Mouse (Mus musculus): Measurements from ENCODE around the gene Olfr51. TPM values are rescaled to one million over a fixed set of nuclear protein-coding genes. Genes with fewer than 3 reads are reported as not detected.
A peak's percentile ranks its signal among the peaks of the same experiment; 100 is the strongest.

Gene Olfr51
- polyA plus RNA-seq, 1 experiment from 2014 or later, result not detected

DNA sequence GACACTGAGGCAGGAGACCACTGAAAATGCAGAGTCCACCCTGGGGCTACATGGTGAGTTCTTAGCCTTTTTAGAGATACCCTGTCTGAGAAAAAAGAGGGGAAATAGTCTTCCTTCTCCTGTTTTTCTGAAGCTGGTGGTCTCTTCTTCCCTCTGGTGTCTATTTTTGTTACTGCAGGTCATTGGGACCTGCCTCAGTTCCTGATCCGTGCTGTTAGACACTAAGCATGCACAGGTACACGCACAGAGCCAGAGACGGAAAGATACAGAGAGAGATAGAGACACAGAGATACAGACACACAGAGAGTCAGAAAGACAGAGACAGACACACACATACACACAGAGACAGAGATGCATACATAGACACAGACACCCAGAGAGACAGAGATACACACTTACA lies 49.8 kb downstream of the Olfr51 start:
- H3K4me2 ChIP-seq (ENCODE audit: low read length), result no peak overlapping the region
- no peaks in the 10 kb centered on the region for H3K27me3 ChIP-seq (replicated peaks; ENCODE audit: control insufficient read depth, insufficient read depth, low read length)
- H3K9me3 ChIP-seq (ENCODE audit: control insufficient read depth, low read length), result no peaks in the 10 kb centered on the region
- ATAC-seq (replicated peaks; ENCODE audit: low FRiP score, low TSS enrichment, low read depth), result no peak
- DNase-seq (ENCODE audit: low spot score), result no peak
- H3K4me3 ChIP-seq (ENCODE audit: low read depth, low read length), result no peak overlapping the region
- H3K4me1 ChIP-seq (replicated peaks; ENCODE audit: control insufficient read depth, insufficient read depth, low read length), result no peaks in the 10 kb centered on the region
- H3K36me3 ChIP-seq (ENCODE audit: control insufficient read depth, insufficient read depth, low read length), result no peaks in the 10 kb centered on the region
- H3K27ac ChIP-seq (ENCODE audit: low read depth), result no peak overlapping the region
- no peak overlapping the region for H3K9ac ChIP-seq (ENCODE audit: low read length)
- 39% methylated on average over 3 of the region's 3 CpGs for WGBS

DNA sequence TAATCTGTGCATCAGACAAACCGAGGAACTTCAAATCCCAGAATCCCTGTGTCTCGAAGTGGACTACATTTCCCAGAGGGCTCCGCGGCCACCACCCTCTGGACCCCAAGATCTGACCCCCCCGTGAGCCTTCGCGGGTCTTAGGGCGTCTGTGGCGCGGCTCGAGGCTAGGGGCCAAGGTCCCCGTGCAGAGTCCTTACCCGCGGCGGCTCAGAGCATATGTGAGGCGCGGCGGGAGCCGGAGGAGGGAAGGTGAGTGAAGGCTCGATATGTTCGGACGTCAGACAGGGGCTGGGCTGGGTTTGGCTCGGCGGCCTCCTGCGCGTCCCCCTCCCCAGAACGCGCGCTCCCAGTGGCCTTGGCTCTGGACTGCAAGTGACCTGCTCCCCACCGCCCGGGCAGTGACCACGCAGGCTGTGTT lies 55.8 kb downstream of the Olfr51 start, which contains the start of gene Zfp354a:
Zfp354a (plus strand) TSS at position 107 of the 421 bp plus-strand sequence.
- Histone ChIP-seq H3K27me3 (replicated peaks; ENCODE audit: control insufficient read depth, insufficient read depth, low read length) (no peaks in the 10 kb centered on the region), H3K4me3 (ENCODE audit: low read depth, low read length) (peak within 1 kb of the TSS; percentile 90), H3K27ac (ENCODE audit: low read depth) (no peak within 1 kb of the TSS), H3K9ac (ENCODE audit: low read length) (peak within 1 kb of the TSS; percentile 68), H3K4me1 (replicated peaks; ENCODE audit: control insufficient read depth, insufficient read depth, low read length) (peaks cover 11% of the 10 kb centered on the region; the same call in 1 of the 2 replicates), H3K4me2 (ENCODE audit: low read length) (peak within 1 kb of the TSS; percentile 48), H3K36me3 (ENCODE audit: control insufficient read depth, insufficient read depth, low read length) (peaks cover 11% of the 10 kb centered on the region), H3K9me3 (ENCODE audit: control insufficient read depth, low read length) (no peaks in the 10 kb centered on the region)
- peak; percentile 90 for DNase-seq (ENCODE audit: low spot score)
- under 1% methylated on average over 32 of the region's 32 CpGs for WGBS
- peak; percentile 92 for ATAC-seq (replicated peaks; ENCODE audit: low FRiP score, low TSS enrichment, low read depth)

Other genes starting within 250 kb of the Olfr51 start
- 29.0 and 32.6 TPM in 2 replicates for gene Zfp354c, start 175.9 kb upstream of the Olfr51 start, polyA plus RNA-seq (2014; fragmentation: Nextera tagmentation; extraction: Ambion mirVana)
- 0.78 and 0.89 TPM in 2 replicates for gene Zfp879, start 162.0 kb upstream of the Olfr51 start, polyA plus RNA-seq (2014; fragmentation: Nextera tagmentation; extraction: Ambion mirVana)
- gene Grm6, start 152.9 kb upstream of the Olfr51 start, polyA plus RNA-seq (2014; fragmentation: Nextera tagmentation; extraction: Ambion mirVana), result not detected in 2 replicates
- 5.4 and 8.3 TPM in 2 replicates for gene Zfp454, start 115.9 kb upstream of the Olfr51 start, polyA plus RNA-seq (2014; fragmentation: Nextera tagmentation; extraction: Ambion mirVana)
- gene Zfp2, start 87.4 kb upstream of the Olfr51 start, polyA plus RNA-seq (2014; fragmentation: Nextera tagmentation; extraction: Ambion mirVana), result 11.4 TPM in 2 replicates
- 0.89 and 1.5 TPM in 2 replicates for gene Zfp354b, start 72.0 kb upstream of the Olfr51 start, polyA plus RNA-seq (2014; fragmentation: Nextera tagmentation; extraction: Ambion mirVana)
- gene 4933414I15Rik, start 59.8 kb upstream of the Olfr51 start, polyA plus RNA-seq (2014; fragmentation: Nextera tagmentation; extraction: Ambion mirVana), result not detected in 2 replicates
- not detected in 2 replicates for gene Prop1, start 49.8 kb upstream of the Olfr51 start, polyA plus RNA-seq (2014; fragmentation: Nextera tagmentation; extraction: Ambion mirVana)
- not detected in 2 replicates for gene Olfr1378, start 37.1 kb upstream of the Olfr51 start, polyA plus RNA-seq (2014; fragmentation: Nextera tagmentation; extraction: Ambion mirVana)
- not detected in 2 replicates for gene Olfr1377, start 21.6 kb upstream of the Olfr51 start, polyA plus RNA-seq (2014; fragmentation: Nextera tagmentation; extraction: Ambion mirVana)
- not detected in 2 replicates for gene Olfr54, start 10.6 kb downstream of the Olfr51 start, polyA plus RNA-seq (2014; fragmentation: Nextera tagmentation; extraction: Ambion mirVana)
- not detected in 2 replicates for gene Olfr1375, start 44.5 kb downstream of the Olfr51 start, polyA plus RNA-seq (2014; fragmentation: Nextera tagmentation; extraction: Ambion mirVana)
- 9.1 and 11.0 TPM in 2 replicates for gene Zfp354a, start 55.7 kb downstream of the Olfr51 start, polyA plus RNA-seq (2014; fragmentation: Nextera tagmentation; extraction: Ambion mirVana)
- not detected in 2 replicates for gene Gm12569, start 216.9 kb downstream of the Olfr51 start, polyA plus RNA-seq (2014; fragmentation: Nextera tagmentation; extraction: Ambion mirVana)

All from intestine, embryonic 14.5 days (tissue).